Mouse (Mus musculus): ENCODE results near the gene Lrrfip1. TPM values are rescaled to one million over a fixed set of nuclear protein-coding genes. Genes with fewer than 3 reads are reported as not detected.
A peak's percentile ranks its signal among the peaks of the same experiment; 100 is the strongest.

The Lrrfip1 gene
- 4.6 and 9.4 TPM in 2 replicates for polyA plus RNA-seq (2012; rRNA removed)
- 10.0 and 12.5 TPM in 2 replicates for polyA plus RNA-seq (2014; fragmentation: Nextera tagmentation; extraction: Ambion mirVana)

DNA sequence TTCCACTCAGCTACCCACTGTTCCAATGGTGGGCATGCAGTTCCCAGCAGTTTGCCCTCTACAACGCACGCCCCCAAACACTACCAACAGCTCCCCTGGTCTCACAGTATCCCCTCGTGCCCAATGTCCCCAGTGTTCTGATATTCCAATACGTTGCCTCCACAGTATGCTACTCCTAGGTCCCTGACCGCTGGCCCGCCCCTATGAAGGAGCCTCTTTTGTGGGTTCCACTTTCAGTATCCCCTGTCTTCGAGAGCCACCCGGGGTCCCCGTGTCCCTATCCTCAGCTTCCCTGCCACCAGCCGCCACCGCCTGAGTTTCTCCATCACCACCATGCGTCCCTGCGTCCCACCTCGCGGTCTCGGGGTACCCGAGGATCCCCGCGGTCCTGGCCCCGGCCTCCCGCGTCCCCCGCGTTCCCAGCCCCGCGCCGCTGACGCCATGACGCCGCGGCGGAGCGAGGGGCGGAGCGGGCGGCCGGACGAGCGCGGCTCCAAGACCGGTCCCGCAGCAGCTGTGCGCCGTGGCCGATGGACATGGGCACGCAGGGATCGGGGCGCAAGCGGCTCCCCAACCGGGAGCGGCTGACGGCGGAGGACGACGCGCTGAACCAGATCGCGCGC lies at the start of gene Lrrfip1:
Gene Lrrfip1 (plus strand): TSS at position 470 of the 623 bp plus-strand sequence.
- WGBS (ENCODE audit: insufficient replicate concordance) = 2% methylated on average over 48 of the region's 59 CpGs
- peak within 1 kb of the TSS; percentile 50 to 57 for H3K4me3 ChIP-seq (ENCODE audit: insufficient read depth in 1 of 2, low read depth in 2 of 2, low read length in 2 of 2)
- no peak within 1 kb of the TSS for H3K27ac ChIP-seq
- peaks cover 0 to 7% of the 10 kb centered on the region in 2 experiments; a peak in 1 of 4 replicates for H3K4me1 ChIP-seq (replicated peaks; ENCODE audit: control insufficient read depth in 2 of 2, insufficient read depth in 2 of 2, low read length in 1 of 2)
- H3K9ac ChIP-seq (replicated peaks) = no peak within 1 kb of the TSS; the same call in 1 of the 2 replicates
- H3K4me2 ChIP-seq (ENCODE audit: low read depth) = peak within 1 kb of the TSS; percentile 63
- TF ChIP-seq EP300 (IDR thresholded peaks at IDR 0.05; ENCODE audit: low read depth) (no peak), CTCF (IDR thresholded peaks at IDR 0.05; ENCODE audit: low read depth) (no peak)
- DNase-seq (ENCODE audit: low read depth in 3 of 3, low spot score in 3 of 3) (no peak), ATAC-seq (ENCODE audit: insufficient read depth) (no peak)
- no peaks in the 10 kb centered on the region for H3K9me3 ChIP-seq (ENCODE audit: control insufficient read depth, low read length)
- H3K36me3 ChIP-seq (replicated peaks; ENCODE audit: control insufficient read depth, insufficient read depth, low read depth) = no peaks in the 10 kb centered on the region
- peaks cover 13% of the 10 kb centered on the region for H3K27me3 ChIP-seq (ENCODE audit: control insufficient read depth, insufficient read depth, low read length)

DNA sequence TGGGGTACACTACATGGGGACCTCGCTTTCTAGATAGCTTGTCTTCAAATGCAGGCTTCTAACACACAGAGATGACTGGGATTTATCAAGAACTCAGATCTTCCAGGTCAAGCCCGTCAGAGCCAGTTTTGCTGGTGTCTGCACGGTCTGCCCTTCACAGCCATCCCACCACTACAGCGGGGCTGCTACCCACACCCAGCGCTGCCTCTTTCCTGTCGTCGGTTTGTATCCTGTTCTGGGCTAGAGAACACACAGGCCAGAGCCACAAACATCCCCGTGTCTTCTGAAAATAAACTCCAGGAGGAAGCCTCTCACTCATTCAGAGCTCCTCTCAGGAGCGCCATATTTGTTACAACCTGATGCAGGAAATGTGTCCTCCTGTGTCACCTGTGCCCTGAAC lies 49.2 kb upstream of the Lrrfip1 start:
- Histone ChIP-seq H3K9ac (replicated peaks) (no peak overlapping the region), H3K4me3 (ENCODE audit: insufficient read depth in 1 of 2, low read depth in 2 of 2, low read length in 2 of 2) (no peak overlapping the region), H3K36me3 (replicated peaks; ENCODE audit: control insufficient read depth, insufficient read depth, low read depth) (no peaks in the 10 kb centered on the region), H3K27ac (no peak overlapping the region), H3K4me2 (ENCODE audit: low read depth) (no peak overlapping the region), H3K4me1 (replicated peaks; ENCODE audit: control insufficient read depth in 2 of 2, insufficient read depth in 2 of 2, low read length in 1 of 2) (peaks cover 0 to 21% of the 10 kb centered on the region in 2 experiments; a peak in 2 of 4 replicates), H3K9me3 (ENCODE audit: control insufficient read depth, low read length) (no peaks in the 10 kb centered on the region), H3K27me3 (ENCODE audit: control insufficient read depth, insufficient read depth, low read length) (no peaks in the 10 kb centered on the region)
- no peak for ATAC-seq (ENCODE audit: insufficient read depth)
- DNase-seq (ENCODE audit: low read depth in 3 of 3, low spot score in 3 of 3) = no peak
- TF ChIP-seq CTCF (IDR thresholded peaks at IDR 0.05; ENCODE audit: low read depth) (no peak), EP300 (IDR thresholded peaks at IDR 0.05; ENCODE audit: low read depth) (no peak)
- 15% methylated on average over 9 of the region's 9 CpGs for WGBS (ENCODE audit: insufficient replicate concordance)

GRCm38 (mm10) chr1:90951670-90952069 lies 46.9 kb upstream of the Lrrfip1 start:
- 40% methylated on average over 7 of the region's 7 CpGs for WGBS (ENCODE audit: insufficient replicate concordance)
- ATAC-seq (ENCODE audit: insufficient read depth) = 0 out of 2 replicates have a peak, but pooled peaks have one; percentile 31
- TF ChIP-seq EP300 (IDR thresholded peaks at IDR 0.05; ENCODE audit: low read depth) = no peak
- no peak for TF ChIP-seq CTCF (IDR thresholded peaks at IDR 0.05; ENCODE audit: low read depth)

GRCm38 (mm10) chr1:90952808-90953207 lies 45.7 kb upstream of the Lrrfip1 start, which contains the start of gene Prlh:
Gene Prlh, plus strand, starts transcription at chr1:90953108.
- Histone ChIP-seq H3K4me1 (replicated peaks; ENCODE audit: control insufficient read depth in 2 of 2, insufficient read depth in 2 of 2, low read length in 1 of 2) (peaks cover 0 to 6% of the 10 kb centered on the region in 2 experiments; a peak in 2 of 4 replicates), H3K27me3 (ENCODE audit: control insufficient read depth, insufficient read depth, low read length) (no peaks in the 10 kb centered on the region), H3K9ac (replicated peaks) (no peak within 1 kb of the TSS), H3K4me2 (ENCODE audit: low read depth) (no peak within 1 kb of the TSS), H3K9me3 (ENCODE audit: control insufficient read depth, low read length) (no peaks in the 10 kb centered on the region), H3K27ac (no peak within 1 kb of the TSS), H3K36me3 (replicated peaks; ENCODE audit: control insufficient read depth, insufficient read depth, low read depth) (no peaks in the 10 kb centered on the region), H3K4me3 (ENCODE audit: insufficient read depth in 1 of 2, low read depth in 2 of 2, low read length in 2 of 2) (no peak within 1 kb of the TSS)
- TF ChIP-seq CTCF (IDR thresholded peaks at IDR 0.05; ENCODE audit: low read depth) = no peak
- TF ChIP-seq EP300 (IDR thresholded peaks at IDR 0.05; ENCODE audit: low read depth) = no peak
- 65% methylated on average over 8 of the region's 8 CpGs for WGBS (ENCODE audit: insufficient replicate concordance)
- ATAC-seq (ENCODE audit: insufficient read depth) (no peak), DNase-seq (ENCODE audit: low read depth in 3 of 3, low spot score in 3 of 3) (no peak)

More at GRCm38 (mm10) chr1:90951670-90952069, 46.9 kb upstream of the Lrrfip1 start:
- no peak overlapping the region for H3K27ac ChIP-seq
- H3K4me3 ChIP-seq (ENCODE audit: insufficient read depth in 1 of 2, low read depth in 2 of 2, low read length in 2 of 2) = no peak overlapping the region
- no peak overlapping the region for H3K4me2 ChIP-seq (ENCODE audit: low read depth)
- H3K36me3 ChIP-seq (replicated peaks; ENCODE audit: control insufficient read depth, insufficient read depth, low read depth) = no peaks in the 10 kb centered on the region
- H3K4me1 ChIP-seq (replicated peaks; ENCODE audit: control insufficient read depth in 2 of 2, insufficient read depth in 2 of 2, low read length in 1 of 2) = peaks cover 0 to 15% of the 10 kb centered on the region in 2 experiments; a peak in 2 of 4 replicates
- peak in 1 of 3 experiments; percentile 18 for DNase-seq (ENCODE audit: low read depth in 3 of 3, low spot score in 3 of 3)
- H3K9me3 ChIP-seq (ENCODE audit: control insufficient read depth, low read length) = no peaks in the 10 kb centered on the region
- H3K9ac ChIP-seq (replicated peaks) = no peak overlapping the region
- H3K27me3 ChIP-seq (ENCODE audit: control insufficient read depth, insufficient read depth, low read length) = no peaks in the 10 kb centered on the region

GRCm38 (mm10) chr1:90953688-90954087 lies 44.8 kb upstream of the Lrrfip1 start:
- Histone ChIP-seq H3K27me3 (ENCODE audit: control insufficient read depth, insufficient read depth, low read length) (no peaks in the 10 kb centered on the region), H3K36me3 (replicated peaks; ENCODE audit: control insufficient read depth, insufficient read depth, low read depth) (no peaks in the 10 kb centered on the region), H3K4me1 (replicated peaks; ENCODE audit: control insufficient read depth in 2 of 2, insufficient read depth in 2 of 2, low read length in 1 of 2) (peaks cover 0 to 4% of the 10 kb centered on the region in 2 experiments; a peak in 2 of 4 replicates), H3K4me3 (ENCODE audit: insufficient read depth in 1 of 2, low read depth in 2 of 2, low read length in 2 of 2) (no peak overlapping the region), H3K4me2 (ENCODE audit: low read depth) (no peak overlapping the region), H3K9me3 (ENCODE audit: control insufficient read depth, low read length) (no peaks in the 10 kb centered on the region), H3K9ac (replicated peaks) (no peak overlapping the region), H3K27ac (no peak overlapping the region)
- DNase-seq (ENCODE audit: low read depth in 3 of 3, low spot score in 3 of 3) (no peak), ATAC-seq (ENCODE audit: insufficient read depth) (no peak)
- WGBS (ENCODE audit: insufficient replicate concordance) = 64% methylated on average over 11 of the region's 11 CpGs
- TF ChIP-seq EP300 (IDR thresholded peaks at IDR 0.05; ENCODE audit: low read depth) (no peak), CTCF (IDR thresholded peaks at IDR 0.05; ENCODE audit: low read depth) (no peak)

All from liver, embryonic 14.5 days (tissue).